Mouse (Mus musculus): Measurements from ENCODE around the gene Chga.

Chga gene

DNA sequence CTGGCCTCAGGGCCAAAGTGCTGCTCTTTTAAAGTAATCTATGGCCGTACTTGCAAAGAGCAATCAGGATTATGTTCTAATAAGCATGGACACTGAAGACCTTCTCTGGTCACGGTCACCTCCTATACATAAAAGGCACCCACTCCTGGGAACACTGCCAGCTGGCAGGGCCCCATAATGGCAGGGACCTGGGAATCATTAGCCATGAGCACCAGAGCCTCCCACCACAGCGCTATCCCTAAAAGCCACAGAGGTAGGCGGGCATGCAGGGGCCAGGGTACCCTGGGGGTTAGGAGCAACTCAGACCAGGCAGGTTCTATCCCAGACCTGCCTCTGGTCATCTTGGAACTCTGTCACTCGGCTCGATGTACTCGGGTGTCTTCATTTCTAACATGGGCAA lies 45.0 kb downstream of the Chga start:
- no peak for DNase-seq (ENCODE audit: low spot score in 2 of 2)

DNA sequence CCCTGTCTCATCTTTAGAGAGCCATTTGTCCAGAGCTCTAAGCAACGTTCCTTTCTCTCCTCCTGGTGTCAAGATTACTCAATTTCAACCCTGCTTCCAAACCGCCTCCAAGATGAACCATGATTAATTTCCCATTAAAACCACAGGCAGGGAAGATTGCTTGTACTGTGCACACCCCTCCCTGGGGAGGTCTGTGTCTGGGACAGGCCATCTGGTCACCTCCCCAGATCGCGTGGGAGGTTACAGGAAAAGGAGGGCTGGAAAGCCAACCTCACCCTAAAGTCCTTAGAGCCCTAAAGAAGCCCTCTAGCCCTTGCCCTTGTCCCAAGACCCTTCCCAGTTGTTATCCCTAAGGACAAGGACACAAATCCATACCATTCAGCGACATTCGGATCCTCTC lies 45.6 kb downstream of the Chga start:
- no peak for DNase-seq (ENCODE audit: low spot score in 2 of 2)

DNA sequence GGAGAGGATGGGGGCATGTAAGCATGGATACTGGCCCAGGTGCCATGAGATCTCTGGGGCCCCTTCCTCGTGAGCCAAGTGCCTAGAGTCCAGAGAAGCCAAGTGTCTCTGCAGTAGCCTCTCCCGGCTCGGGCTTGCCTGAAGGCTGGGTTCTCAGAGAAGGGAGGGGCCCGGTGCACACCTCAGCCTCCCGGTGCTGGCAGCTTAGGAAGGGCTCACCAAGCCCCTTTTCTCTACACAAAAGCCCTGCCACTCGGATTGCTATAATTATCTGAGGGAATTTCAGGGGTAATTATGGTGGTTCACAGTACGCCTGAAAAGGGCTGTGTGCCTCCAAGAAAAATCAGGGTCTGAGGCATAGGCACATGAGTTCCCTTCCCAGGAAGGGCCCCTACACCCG lies 47.1 kb downstream of the Chga start:
- no peak for DNase-seq (ENCODE audit: low spot score in 2 of 2)

DNA sequence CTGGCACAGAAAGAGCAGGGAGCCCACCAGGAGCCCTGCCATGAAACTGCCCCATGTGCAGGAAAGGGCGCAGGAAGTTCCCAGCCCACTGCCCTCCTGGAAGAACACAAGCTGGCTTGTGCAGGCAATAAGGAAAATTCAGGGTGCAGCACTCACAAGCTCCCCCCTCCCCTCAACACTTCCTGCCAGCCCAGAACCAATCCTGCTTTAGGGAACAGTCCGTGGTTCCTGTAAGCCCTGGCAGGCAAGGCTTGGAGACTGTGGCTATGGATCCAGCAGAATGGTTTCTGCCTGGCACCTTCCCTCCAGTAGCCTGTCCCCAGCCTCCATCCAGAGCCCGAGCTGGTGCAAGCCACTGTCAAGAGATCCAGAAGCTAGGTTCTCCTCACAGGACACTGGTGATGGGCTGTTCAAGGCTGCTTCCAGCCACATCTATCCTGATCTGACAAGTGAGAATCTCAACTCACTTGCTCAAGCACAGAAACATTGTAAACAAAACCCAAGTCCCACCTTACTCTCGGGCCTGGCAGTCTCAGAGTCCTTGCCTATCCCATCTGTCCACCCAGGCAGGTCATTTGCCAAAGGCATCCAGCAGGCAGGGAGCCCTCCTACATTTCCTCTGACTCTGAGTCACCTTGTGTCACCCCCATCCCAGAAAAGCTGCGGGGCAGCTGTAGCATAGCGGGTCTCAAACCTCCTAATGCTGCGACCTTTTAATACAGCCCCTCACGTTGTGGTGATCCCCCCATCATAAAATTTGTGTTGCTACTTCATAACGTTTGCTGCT lies 47.7 kb downstream of the Chga start:
- no peak for DNase-seq (ENCODE audit: low spot score in 2 of 2)

GRCm38 (mm10) chr12:102605607-102606006 lies 50.8 kb downstream of the Chga start:
- no peak for DNase-seq (ENCODE audit: low spot score in 2 of 2)

- no peak for DNase-seq (ENCODE audit: low spot score in 2 of 2)
These were observed 52.3 kb downstream of the Chga start for GRCm38 (mm10) chr12:102607066-102607465.

- DNase-seq (ENCODE audit: low spot score in 2 of 2): no peak
These were observed 53.2 kb downstream of the Chga start for GRCm38 (mm10) chr12:102607808-102608517.

- no peak for DNase-seq (ENCODE audit: low spot score in 2 of 2)
These were observed 56.2 kb downstream of the Chga start for GRCm38 (mm10) chr12:102610927-102611326.

DNA sequence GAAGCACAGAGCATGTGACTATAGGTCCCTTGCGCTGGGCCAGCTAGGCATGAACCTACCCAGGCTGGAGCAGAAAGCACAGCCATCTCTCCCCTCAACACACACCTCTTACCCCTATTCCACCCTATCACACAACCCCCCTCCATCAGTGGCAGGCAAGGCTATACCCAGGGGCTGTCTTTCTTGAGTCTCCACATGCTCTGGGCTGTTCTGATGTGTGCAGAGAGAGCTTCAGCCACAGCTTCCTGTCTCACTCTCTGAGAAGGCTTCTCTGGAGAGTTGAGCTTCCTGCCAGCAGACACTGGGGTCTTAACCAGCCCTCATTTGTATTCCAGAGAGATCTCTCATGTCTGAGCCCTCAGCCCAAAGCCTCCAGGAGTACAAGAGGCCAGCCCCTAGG lies 57.7 kb downstream of the Chga start:
- DNase-seq (ENCODE audit: low spot score in 2 of 2): no peak

GRCm38 (mm10) chr12:102613411-102613810 lies 58.6 kb downstream of the Chga start:
- no peak for DNase-seq (ENCODE audit: low spot score in 2 of 2)

Data from spleen, postnatal 4 days (tissue).